Mouse (Mus musculus): ENCODE measurements around the gene Slc8b1. TPM values are rescaled to one million over a fixed set of nuclear protein-coding genes. Genes with fewer than 3 reads are reported as not detected.

The Slc8b1 gene
- polyA plus RNA-seq, 1 experiment from 2014 or later = 27.4 TPM

GRCm38 (mm10) chr5:120560616-120561311 lies 49.8 kb downstream of the Slc8b1 start:
- Histone ChIP-seq H3K27ac (peak overlapping the region; percentile 93), H3K4me3 (ENCODE audit: inconsistent target) (peak overlapping the region; percentile 73), H3K36me3 (ENCODE audit: inconsistent target) (peaks cover 22% of the 10 kb centered on the region), H3K79me2 (ENCODE audit: inconsistent target) (peaks cover 65% of the 10 kb centered on the region)
- WGBS (ENCODE audit: missing documents) = 4% methylated on average over 13 of the region's 16 CpGs

- Histone ChIP-seq H3K27ac (peak overlapping the region; percentile 36), H3K4me3 (ENCODE audit: inconsistent target) (no peak overlapping the region), H3K79me2 (ENCODE audit: inconsistent target) (peaks cover 71% of the 10 kb centered on the region), H3K36me3 (ENCODE audit: inconsistent target) (no peaks in the 10 kb centered on the region)
- 68% methylated on average over 26 of the region's 28 CpGs for WGBS (ENCODE audit: missing documents)
These were observed 52.3 kb downstream of the Slc8b1 start for GRCm38 (mm10) chr5:120562956-120563913.

- H3K36me3 ChIP-seq (ENCODE audit: inconsistent target) = no peaks in the 10 kb centered on the region
- peaks cover 71% of the 10 kb centered on the region for H3K79me2 ChIP-seq (ENCODE audit: inconsistent target)
- no peak overlapping the region for H3K4me3 ChIP-seq (ENCODE audit: inconsistent target)
- WGBS (ENCODE audit: missing documents) = 91% methylated on average over 1 of the region's 4 CpGs
- peak overlapping the region; percentile 36 for H3K27ac ChIP-seq
These were observed 52.9 kb downstream of the Slc8b1 start for GRCm38 (mm10) chr5:120563914-120564311.

- WGBS (ENCODE audit: missing documents) = 85% methylated on average over 14 of the region's 15 CpGs
- no peak overlapping the region for H3K27ac ChIP-seq
- no peaks in the 10 kb centered on the region for H3K36me3 ChIP-seq (ENCODE audit: inconsistent target)
- no peak overlapping the region for H3K4me3 ChIP-seq (ENCODE audit: inconsistent target)
- peaks cover 65% of the 10 kb centered on the region for H3K79me2 ChIP-seq (ENCODE audit: inconsistent target)
These were observed 54.4 kb downstream of the Slc8b1 start for GRCm38 (mm10) chr5:120565171-120565905.

- Histone ChIP-seq H3K36me3 (ENCODE audit: inconsistent target) (no peaks in the 10 kb centered on the region), H3K4me3 (ENCODE audit: inconsistent target) (no peak overlapping the region), H3K79me2 (ENCODE audit: inconsistent target) (peaks cover 64% of the 10 kb centered on the region), H3K27ac (no peak overlapping the region)
- WGBS (ENCODE audit: missing documents) = 100% methylated on average over 4 of the region's 5 CpGs
These were observed 55.1 kb downstream of the Slc8b1 start for GRCm38 (mm10) chr5:120566101-120566500.

GRCm38 (mm10) chr5:120566681-120567252 lies 55.8 kb downstream of the Slc8b1 start:
- Histone ChIP-seq H3K4me3 (ENCODE audit: inconsistent target) (no peak overlapping the region), H3K27ac (no peak overlapping the region), H3K79me2 (ENCODE audit: inconsistent target) (peaks cover 64% of the 10 kb centered on the region), H3K36me3 (ENCODE audit: inconsistent target) (no peaks in the 10 kb centered on the region)
- 76% methylated on average over 9 of the region's 9 CpGs for WGBS (ENCODE audit: missing documents)

GRCm38 (mm10) chr5:120567253-120567701 lies 56.3 kb downstream of the Slc8b1 start:
- peaks cover 64% of the 10 kb centered on the region for H3K79me2 ChIP-seq (ENCODE audit: inconsistent target)
- no peak overlapping the region for H3K4me3 ChIP-seq (ENCODE audit: inconsistent target)
- 90% methylated on average over 21 of the region's 21 CpGs for WGBS (ENCODE audit: missing documents)
- no peak overlapping the region for H3K27ac ChIP-seq
- H3K36me3 ChIP-seq (ENCODE audit: inconsistent target) = no peaks in the 10 kb centered on the region

- Histone ChIP-seq H3K36me3 (ENCODE audit: inconsistent target) (no peaks in the 10 kb centered on the region), H3K4me3 (ENCODE audit: inconsistent target) (no peak overlapping the region), H3K27ac (no peak overlapping the region), H3K79me2 (ENCODE audit: inconsistent target) (peaks cover 64% of the 10 kb centered on the region)
- WGBS (ENCODE audit: missing documents) = 96% methylated on average over 13 of the region's 14 CpGs
These were observed 56.8 kb downstream of the Slc8b1 start for GRCm38 (mm10) chr5:120567761-120568211.

- peaks cover 63% of the 10 kb centered on the region for H3K79me2 ChIP-seq (ENCODE audit: inconsistent target)
- no peak overlapping the region for H3K4me3 ChIP-seq (ENCODE audit: inconsistent target)
- 92% methylated on average over 8 of the region's 9 CpGs for WGBS (ENCODE audit: missing documents)
- H3K36me3 ChIP-seq (ENCODE audit: inconsistent target) = no peaks in the 10 kb centered on the region
- H3K27ac ChIP-seq = no peak overlapping the region
These were observed 57.4 kb downstream of the Slc8b1 start for GRCm38 (mm10) chr5:120568336-120568768.

GRCm38 (mm10) chr5:120568964-120569363 lies 58.0 kb downstream of the Slc8b1 start:
- H3K4me3 ChIP-seq (ENCODE audit: inconsistent target) = no peak overlapping the region
- H3K79me2 ChIP-seq (ENCODE audit: inconsistent target) = peaks cover 64% of the 10 kb centered on the region
- no peak overlapping the region for H3K27ac ChIP-seq
- 92% methylated on average over 4 of the region's 4 CpGs for WGBS (ENCODE audit: missing documents)
- H3K36me3 ChIP-seq (ENCODE audit: inconsistent target) = no peaks in the 10 kb centered on the region

- peak overlapping the region; percentile 91 for H3K27ac ChIP-seq
- no peaks in the 10 kb centered on the region for H3K36me3 ChIP-seq (ENCODE audit: inconsistent target)
These were observed 58.8 kb downstream of the Slc8b1 start for GRCm38 (mm10) chr5:120569791-120570190.

GRCm38 (mm10) chr5:120570289-120570897 lies 59.4 kb downstream of the Slc8b1 start:
- H3K36me3 ChIP-seq (ENCODE audit: inconsistent target) = no peaks in the 10 kb centered on the region
- peaks cover 72% of the 10 kb centered on the region for H3K79me2 ChIP-seq (ENCODE audit: inconsistent target)
- no peak overlapping the region for H3K4me3 ChIP-seq (ENCODE audit: inconsistent target)
- 8% methylated on average over 10 of the region's 11 CpGs for WGBS (ENCODE audit: missing documents)
- peak overlapping the region; percentile 91 for H3K27ac ChIP-seq

More at GRCm38 (mm10) chr5:120569791-120570190, 58.8 kb downstream of the Slc8b1 start:
- H3K4me3 ChIP-seq (ENCODE audit: inconsistent target) = no peak overlapping the region
- 97% methylated on average over 3 of the region's 3 CpGs for WGBS (ENCODE audit: missing documents)
- peaks cover 71% of the 10 kb centered on the region for H3K79me2 ChIP-seq (ENCODE audit: inconsistent target)

GRCm38 (mm10) chr5:120571056-120571740 lies 60.2 kb downstream of the Slc8b1 start:
- H3K36me3 ChIP-seq (ENCODE audit: inconsistent target) = no peaks in the 10 kb centered on the region
- no peak overlapping the region for H3K4me3 ChIP-seq (ENCODE audit: inconsistent target)
- peak overlapping the region; percentile 91 for H3K27ac ChIP-seq
- peaks cover 72% of the 10 kb centered on the region for H3K79me2 ChIP-seq (ENCODE audit: inconsistent target)
- 91% methylated on average over 13 of the region's 14 CpGs for WGBS (ENCODE audit: missing documents)

Measured in macrophage (primary cell).